Mouse (Mus musculus) layer of hippocampus, adult 2 months (tissue): ENCODE data around the gene Pgm2l1. TPM values are rescaled to one million over a fixed set of nuclear protein-coding genes. Genes with fewer than 3 reads are reported as not detected.

Experiments used
- DNase-seq, 2 experiments: peaks; one replicate each; pipeline ENCODE4 v3.0.0; 2022; ENCODE audit warnings: low spot score in 2 of 2
- H3K27ac ChIP-seq: fragments of 200-600 bp; 2 replicates; pipeline ENCODE4 v1.8.1; 2022
- H3K4me3 ChIP-seq: fragments of 200-600 bp; 2 replicates; pipeline ENCODE4 v1.8.1; 2022; ENCODE audit warnings: mild to moderate bottlenecking
- CTCF ChIP-seq: fragments of 200-600 bp; conservative IDR thresholded peaks from 2 replicates; pipeline ENCODE4 v1.8.1; 2022; ENCODE audit warnings: antibody characterized with exemption, mild to moderate bottlenecking, moderate library complexity
- total RNA-seq, 2 experiments: library from RNA; stranded (reverse); gene quantifications; 2 replicates each; pipeline ENCODE4 v1.2.3; 2021

Pgm2l1 gene
- total RNA-seq, 2 experiments from 2014 or later = 282 to 286 TPM

DNA sequence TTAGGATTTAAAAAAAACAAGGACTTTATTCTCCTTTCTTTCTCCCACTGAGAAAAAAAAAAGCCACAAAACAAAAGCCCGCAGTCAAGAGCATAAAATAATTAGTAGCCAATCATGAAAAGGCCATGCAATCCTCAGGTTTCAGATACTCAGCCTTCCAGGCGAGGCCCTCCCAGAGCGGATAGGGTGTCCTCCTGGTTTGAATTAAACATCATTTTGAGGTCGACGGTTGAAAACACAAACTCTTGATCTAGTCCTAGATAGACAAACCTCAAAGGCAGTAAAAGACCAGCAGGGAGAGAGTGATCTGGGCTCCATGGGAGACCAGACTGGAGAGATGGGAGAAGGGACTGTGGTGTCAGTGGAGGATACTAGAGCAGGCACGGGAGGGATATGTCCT is 22.3 kb upstream of the Pgm2l1 start:
- no peak for DNase-seq
- no peak for TF ChIP-seq CTCF
- Histone ChIP-seq H3K4me3 (no peak overlapping the region), H3K27ac (no peak overlapping the region)

DNA sequence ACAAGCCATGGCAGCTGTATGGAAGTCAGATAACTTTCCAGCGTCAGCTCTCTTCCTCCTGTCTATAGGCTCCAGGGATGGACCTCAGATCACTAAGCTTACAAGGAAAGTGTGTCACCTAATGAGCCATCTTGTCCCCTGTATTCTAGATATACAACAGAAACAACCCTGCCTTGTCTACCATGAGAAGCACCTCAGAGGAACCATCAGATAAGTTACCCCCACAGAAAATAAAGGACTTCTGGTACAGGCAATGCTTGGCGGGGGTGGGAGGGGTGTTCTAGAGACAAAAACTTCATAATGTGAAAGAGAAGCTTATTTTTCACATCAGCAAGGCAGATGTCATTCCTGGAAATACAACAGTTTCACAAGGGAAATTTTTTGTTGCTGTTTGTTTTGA is 21.1 kb upstream of the Pgm2l1 start:
- DNase-seq = no peak
- H3K4me3 ChIP-seq = no peak overlapping the region
- TF ChIP-seq CTCF = no peak
- H3K27ac ChIP-seq = no peak overlapping the region

DNA sequence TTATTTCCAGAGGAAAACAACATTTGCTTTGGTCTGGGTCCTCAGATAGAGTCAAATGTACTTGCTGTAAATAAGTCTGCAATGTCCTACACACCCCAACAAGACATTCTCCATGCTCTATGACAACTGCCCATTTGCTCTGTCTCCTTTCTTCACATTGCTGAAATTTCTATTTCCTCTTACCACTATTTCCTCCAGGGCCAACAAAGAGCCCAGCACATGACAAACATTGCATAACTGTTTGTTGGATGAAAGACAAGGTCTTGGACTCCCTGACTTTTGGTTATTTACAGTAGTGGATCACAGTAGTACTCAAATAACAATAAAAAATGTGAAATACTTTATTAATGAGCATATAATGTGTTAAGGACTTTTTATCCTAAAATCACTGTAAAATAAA is 19.3 kb upstream of the Pgm2l1 start:
- DNase-seq = no peak
- Histone ChIP-seq H3K4me3 (no peak overlapping the region), H3K27ac (no peak overlapping the region)
- TF ChIP-seq CTCF = no peak

- Histone ChIP-seq H3K4me3 (no peak overlapping the region), H3K27ac (peak overlapping the region; percentile 85; the same call in 1 of the 2 replicates)
- DNase-seq = no peak
- TF ChIP-seq CTCF = no peak
These were observed 12.9 kb upstream of the Pgm2l1 start for GRCm38 (mm10) chr7:100214310-100214709.

GRCm38 (mm10) chr7:100215116-100215732 is 12.0 kb upstream of the Pgm2l1 start:
- Histone ChIP-seq H3K27ac (peak overlapping the region; percentile 85), H3K4me3 (no peak overlapping the region)
- DNase-seq = no peak
- no peak for TF ChIP-seq CTCF

- no peak for DNase-seq
- peak; percentile 33 for TF ChIP-seq CTCF
- H3K4me3 ChIP-seq = no peak overlapping the region
- peak overlapping the region; percentile 85 for H3K27ac ChIP-seq
These were observed 11.2 kb upstream of the Pgm2l1 start for GRCm38 (mm10) chr7:100215976-100216375.

GRCm38 (mm10) chr7:100216601-100217565 is 10.3 kb upstream of the Pgm2l1 start:
- Histone ChIP-seq H3K4me3 (no peak overlapping the region), H3K27ac (peak overlapping the region; percentile 85)
- peak in 1 of 2 experiments; percentile 32 for DNase-seq
- no peak for TF ChIP-seq CTCF

DNA sequence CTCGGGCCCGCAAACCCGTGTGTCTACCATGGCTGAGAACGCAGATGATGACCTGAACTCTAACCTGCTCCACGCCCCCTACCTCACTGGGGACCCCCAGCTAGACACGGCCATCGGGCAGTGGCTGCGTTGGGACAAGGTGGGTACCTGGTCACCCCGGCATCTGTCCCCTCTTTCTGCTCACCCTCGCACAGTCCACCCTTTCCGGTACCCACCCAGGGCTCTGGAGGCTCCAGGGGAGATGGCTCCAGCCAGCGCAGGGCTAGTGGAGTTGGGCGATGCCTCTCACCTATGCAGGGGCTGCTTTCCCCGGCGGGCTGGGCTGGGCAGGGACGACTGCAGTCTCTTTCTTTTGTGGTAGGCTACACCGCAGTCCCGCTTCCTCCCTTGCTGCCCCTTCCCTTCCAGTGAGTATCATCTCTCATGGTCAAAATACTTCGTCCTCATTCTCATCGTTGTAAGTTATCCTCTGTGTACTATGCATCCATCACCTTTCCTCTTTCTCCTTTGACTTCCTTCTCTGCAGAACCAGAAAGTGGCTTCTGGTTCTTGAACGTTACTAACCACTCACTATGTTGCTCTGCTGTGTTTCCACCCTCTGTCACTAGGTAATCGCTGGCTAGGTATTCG is 817 bp downstream of the Pgm2l1 start:
- peak in 1 of 2 experiments; percentile 26 for DNase-seq
- Histone ChIP-seq H3K27ac (peak overlapping the region; percentile 94), H3K4me3 (peak overlapping the region; percentile 94)
- peak; percentile 25; the same call in 1 of the 2 replicates for TF ChIP-seq CTCF

DNA sequence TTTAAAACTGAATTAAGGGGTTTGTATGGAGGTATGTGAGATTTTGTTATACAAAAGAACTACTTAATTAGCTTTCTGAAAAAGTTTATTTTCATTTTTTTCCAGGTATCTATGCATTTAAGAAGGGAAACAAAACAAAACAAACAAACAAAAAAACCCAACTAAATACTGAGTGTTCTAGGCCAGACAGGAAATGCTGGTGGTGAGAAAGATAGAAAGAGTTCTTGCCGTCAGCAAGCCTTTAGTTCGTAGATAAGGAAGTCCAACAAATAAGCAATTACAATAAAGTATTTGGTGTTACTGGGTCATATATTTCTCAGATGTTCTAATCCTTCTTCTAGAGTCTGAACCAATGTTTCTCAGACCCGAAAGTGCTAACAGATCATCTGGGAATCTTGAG is 1.8 kb downstream of the Pgm2l1 start:
- TF ChIP-seq CTCF = no peak
- H3K4me3 ChIP-seq = peak overlapping the region; percentile 94
- peak overlapping the region; percentile 94 for H3K27ac ChIP-seq
- no peak for DNase-seq

GRCm38 (mm10) chr7:100230646-100231045 is 3.5 kb downstream of the Pgm2l1 start:
- no peak for DNase-seq
- no peak for TF ChIP-seq CTCF
- Histone ChIP-seq H3K27ac (no peak overlapping the region), H3K4me3 (peak overlapping the region; percentile 19; the same call in 1 of the 2 replicates)

DNA sequence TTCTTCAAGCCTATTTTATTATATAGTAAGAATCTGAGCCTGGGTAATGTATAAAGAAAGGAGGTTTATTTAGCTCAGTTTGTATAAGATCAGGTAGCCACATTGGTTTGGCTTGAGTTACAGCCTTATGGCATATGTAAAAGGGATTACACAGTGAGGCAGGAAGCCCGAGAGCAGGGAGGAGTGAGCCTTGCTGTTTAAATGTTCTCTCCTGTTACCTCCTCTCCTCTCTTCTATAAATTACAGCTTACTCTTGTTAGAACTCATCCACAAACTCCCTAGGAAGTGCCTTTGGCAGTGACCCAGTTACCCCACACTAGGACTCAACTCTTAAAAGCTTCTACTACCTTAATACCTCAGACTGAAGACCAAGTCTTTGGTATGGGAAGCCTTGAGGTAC is 4.5 kb downstream of the Pgm2l1 start:
- DNase-seq = no peak
- no peak overlapping the region for H3K4me3 ChIP-seq
- no peak overlapping the region for H3K27ac ChIP-seq
- TF ChIP-seq CTCF = no peak

GRCm38 (mm10) chr7:100233681-100234080 is 6.5 kb downstream of the Pgm2l1 start:
- no peak for DNase-seq
- H3K4me3 ChIP-seq = no peak overlapping the region
- no peak for TF ChIP-seq CTCF
- no peak overlapping the region for H3K27ac ChIP-seq

DNA sequence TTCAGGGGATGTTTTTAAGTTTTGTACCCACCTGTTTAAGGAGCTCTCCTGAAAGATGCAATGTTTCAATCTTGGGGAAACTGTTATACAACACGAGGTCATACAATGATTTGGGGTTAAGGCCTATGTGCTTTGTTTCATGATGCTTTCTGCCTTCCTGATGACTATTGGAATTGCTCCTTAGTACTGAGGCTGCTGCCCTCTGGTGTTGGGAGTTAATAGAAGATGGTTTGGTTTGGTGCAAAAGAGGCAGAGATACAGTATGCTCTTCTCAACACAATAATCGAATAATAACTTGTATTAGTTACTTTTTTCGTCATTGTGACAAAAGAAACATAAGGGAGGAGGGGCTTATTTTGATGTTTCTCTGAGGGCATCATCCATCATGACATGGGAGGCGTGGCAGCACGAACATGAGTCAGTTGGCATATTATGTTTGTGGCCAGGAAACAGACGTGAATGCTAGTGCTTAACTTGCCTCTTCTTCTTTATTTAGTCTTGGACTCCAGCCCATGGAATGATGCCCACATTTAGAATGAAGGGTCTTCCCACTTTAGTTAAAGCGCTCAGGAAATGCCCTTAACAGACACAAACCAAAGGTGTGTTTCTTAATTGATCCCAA is 7.2 kb downstream of the Pgm2l1 start:
- peak; percentile 83 for TF ChIP-seq CTCF
- no peak overlapping the region for H3K4me3 ChIP-seq
- DNase-seq = no peak
- no peak overlapping the region for H3K27ac ChIP-seq
